Mouse (Mus musculus): ENCODE data around the gene Adora1.

GRCm38 (mm10) chr1:134163476-134163875 lies 71.8 kb downstream of the Adora1 start:
- no peak for TF ChIP-seq POLR2A (IDR thresholded peaks at IDR 0.05; ENCODE audit: low read depth, low read length)
- TF ChIP-seq CTCF (IDR thresholded peaks at IDR 0.05; ENCODE audit: extremely low read depth, insufficient read length, insufficient replicate concordance, low read depth, low read length) = no peak

All from small intestine, adult 2 months (tissue).